Mouse (Mus musculus) heart, embryonic 11.5 days (tissue): Measurements from ENCODE around the gene Mad2l2. TPM values are rescaled to one million over a fixed set of nuclear protein-coding genes. Genes with fewer than 3 reads are reported as not detected.

ENCODE experiments used
- ATAC-seq: fragments of 200-750 bp; cut with Nextera tagmentation; replicated peaks from 2 replicates; pipeline ENCODE4 v1.8.0; 2017; ENCODE audit warnings: moderate library complexity; ENCODE audit not compliant: insufficient number of reproducible peaks, low FRiP score, low TSS enrichment
- H3K27ac ChIP-seq: fragments of 300-500 bp; sonication (generic); 2 replicates; pipeline ENCODE4 v1.5.1; 2014; ENCODE audit warnings: mild to moderate bottlenecking, low read depth, low read length
- H3K27me3 ChIP-seq: fragments of 300-500 bp; sonication (generic); 2 replicates; pipeline ENCODE4 v1.6.1; 2014; ENCODE audit warnings: mild to moderate bottlenecking, low read length, mixed read lengths; ENCODE audit not compliant: control insufficient read depth, insufficient read depth
- H3K36me3 ChIP-seq: fragments of 300-500 bp; sonication (generic); 2 replicates; pipeline ENCODE4 v1.6.1; 2014; ENCODE audit warnings: mild to moderate bottlenecking, low read length, moderate library complexity, mixed read lengths; ENCODE audit not compliant: control insufficient read depth, insufficient read depth
- H3K4me1 ChIP-seq: fragments of 300-500 bp; sonication (generic); 2 replicates; pipeline ENCODE4 v1.6.1; 2014; ENCODE audit warnings: low read length; ENCODE audit not compliant: control insufficient read depth, insufficient read depth
- H3K4me2 ChIP-seq: fragments of 300-500 bp; sonication (generic); 2 replicates; pipeline ENCODE4 v1.6.1; 2014; ENCODE audit warnings: mild to moderate bottlenecking, moderate library complexity
- H3K4me3 ChIP-seq: fragments of 300-500 bp; sonication (generic); 2 replicates; pipeline ENCODE4 v1.5.1; 2014; ENCODE audit warnings: low read depth, low read length
- H3K9ac ChIP-seq: fragments of 300-500 bp; sonication (generic); 2 replicates; pipeline ENCODE4 v1.6.1; 2014; ENCODE audit warnings: mild to moderate bottlenecking, low read depth, low read length, moderate library complexity
- H3K9me3 ChIP-seq: fragments of 300-500 bp; sonication (generic); replicated peaks from 2 replicates; pipeline ENCODE4 v1.6.1; 2016; ENCODE audit warnings: low read length; ENCODE audit not compliant: control insufficient read depth
- WGBS: fragments of 180-500 bp; shearing (Covaris S2); extraction: QIAGEN DNeasy Blood & Tissue Kit; methylation state at CpG from one replicate; pipeline ENCODE4 v1.1.7; 2014; ENCODE audit not compliant: insufficient replicate concordance; 5-methylcytosine and 5-hydroxymethylcytosine counted together
- polyA plus RNA-seq: library from polyadenylated mRNA; unstranded; fragments of >200 nt; fragmentation: Nextera tagmentation; extraction: Ambion mirVana; gene quantifications from 2 replicates; pipeline ENCODE4 v1.2.1, GENCODE M21; 2014

The Mad2l2 gene
- polyA plus RNA-seq, 1 experiment from 2014 or later: 45.3 TPM

DNA sequence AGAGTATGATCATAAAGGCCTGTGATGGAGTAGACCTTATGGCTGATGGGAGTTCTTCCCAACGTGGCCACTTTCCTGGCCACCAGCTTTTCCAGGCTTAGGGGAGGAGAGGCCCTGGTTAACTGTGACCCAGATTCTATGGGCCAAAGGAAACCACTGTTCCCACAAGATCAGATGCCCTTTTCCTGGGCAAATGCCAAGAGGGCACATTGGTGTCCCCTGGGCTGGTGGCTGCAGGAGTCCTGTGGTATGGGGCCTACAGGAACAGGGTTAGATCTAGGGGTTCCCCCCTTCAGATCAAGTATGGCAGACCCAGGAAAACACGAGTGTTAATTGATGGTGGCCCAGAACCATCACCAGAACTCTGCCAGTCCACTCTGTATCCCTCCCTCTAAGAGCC, 17.5 kb downstream of the Mad2l2 start:
- ATAC-seq: no peak
- Histone ChIP-seq H3K9me3 (no peaks in the 10 kb centered on the region), H3K27ac (no peak overlapping the region), H3K27me3 (no peaks in the 10 kb centered on the region), H3K4me3 (no peak overlapping the region), H3K4me2 (no peak overlapping the region), H3K4me1 (peaks cover 11% of the 10 kb centered on the region), H3K36me3 (peaks cover 9% of the 10 kb centered on the region), H3K9ac (no peak overlapping the region)
- 91% methylated on average over 2 of the region's 2 CpGs for WGBS

DNA sequence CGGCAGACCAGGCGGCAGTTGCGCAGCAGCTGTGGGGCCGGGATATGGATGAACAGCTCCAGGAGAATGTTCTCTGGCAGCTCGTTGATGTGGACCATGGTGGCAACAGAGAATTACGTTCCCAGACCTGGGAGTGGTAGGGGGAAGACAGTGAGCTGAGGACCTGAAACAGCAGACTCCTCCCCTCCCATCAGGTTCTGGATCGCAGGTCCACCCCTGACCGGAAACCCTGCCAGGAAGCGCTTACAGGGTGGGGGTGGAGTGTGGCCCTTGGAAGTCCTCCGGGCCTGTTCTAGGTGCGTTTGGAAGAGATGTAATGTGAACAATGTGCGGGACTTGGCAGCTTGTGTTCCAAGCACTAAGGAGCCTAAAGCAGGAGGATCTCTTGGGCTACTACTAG, 19.4 kb downstream of the Mad2l2 start:
- H3K27ac ChIP-seq: no peak overlapping the region
- no peaks in the 10 kb centered on the region for H3K27me3 ChIP-seq
- peak overlapping the region; percentile 95 for H3K4me2 ChIP-seq
- peaks cover 11% of the 10 kb centered on the region for H3K4me1 ChIP-seq
- H3K36me3 ChIP-seq: peaks cover 11% of the 10 kb centered on the region
- 0 out of 2 replicates have a peak overlapping the region, but pooled peaks have one; percentile 39 for H3K9ac ChIP-seq
- no peak for ATAC-seq
- H3K9me3 ChIP-seq: no peaks in the 10 kb centered on the region
- peak overlapping the region; percentile 14; the same call in 1 of the 2 replicates for H3K4me3 ChIP-seq
- WGBS: 42% methylated on average over 12 of the region's 12 CpGs

- ATAC-seq: no peak
- H3K4me3 ChIP-seq: no peak overlapping the region
- 40% methylated on average over 7 of the region's 7 CpGs for WGBS
- H3K27ac ChIP-seq: no peak overlapping the region
- H3K4me2 ChIP-seq: peak overlapping the region; percentile 95
- H3K36me3 ChIP-seq: peaks cover 9% of the 10 kb centered on the region
- H3K4me1 ChIP-seq: peaks cover 11% of the 10 kb centered on the region
- no peaks in the 10 kb centered on the region for H3K27me3 ChIP-seq
- H3K9ac ChIP-seq: no peak overlapping the region
- no peaks in the 10 kb centered on the region for H3K9me3 ChIP-seq
These were observed 20.1 kb downstream of the Mad2l2 start for GRCm38 (mm10) chr4:148150242-148150641.

DNA sequence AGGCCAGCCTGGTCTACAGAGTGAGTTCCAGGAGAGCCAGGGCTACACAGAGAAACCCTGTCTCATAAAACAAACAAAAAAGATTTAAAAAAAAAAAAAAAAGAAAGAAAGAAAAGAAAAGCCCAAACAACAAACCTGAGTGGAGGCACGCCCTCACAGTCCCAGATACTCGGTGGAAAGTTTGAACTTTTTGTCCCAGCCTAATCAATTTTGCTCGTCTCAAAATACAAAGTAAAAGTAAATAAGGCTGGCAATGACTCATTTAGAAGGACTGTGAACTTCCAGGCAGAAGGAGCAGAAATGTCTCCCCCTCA, 20.7 kb downstream of the Mad2l2 start:
- H3K9ac ChIP-seq: peak overlapping the region; percentile 86
- peak overlapping the region; percentile 90 for H3K27ac ChIP-seq
- WGBS: 29% methylated on average over 3 of the region's 3 CpGs
- H3K27me3 ChIP-seq: no peaks in the 10 kb centered on the region
- peaks cover 7% of the 10 kb centered on the region for H3K36me3 ChIP-seq
- no peak for ATAC-seq
- peak overlapping the region; percentile 95 for H3K4me2 ChIP-seq
- no peaks in the 10 kb centered on the region for H3K9me3 ChIP-seq
- peak overlapping the region; percentile 71 for H3K4me3 ChIP-seq
- H3K4me1 ChIP-seq: peaks cover 11% of the 10 kb centered on the region

DNA sequence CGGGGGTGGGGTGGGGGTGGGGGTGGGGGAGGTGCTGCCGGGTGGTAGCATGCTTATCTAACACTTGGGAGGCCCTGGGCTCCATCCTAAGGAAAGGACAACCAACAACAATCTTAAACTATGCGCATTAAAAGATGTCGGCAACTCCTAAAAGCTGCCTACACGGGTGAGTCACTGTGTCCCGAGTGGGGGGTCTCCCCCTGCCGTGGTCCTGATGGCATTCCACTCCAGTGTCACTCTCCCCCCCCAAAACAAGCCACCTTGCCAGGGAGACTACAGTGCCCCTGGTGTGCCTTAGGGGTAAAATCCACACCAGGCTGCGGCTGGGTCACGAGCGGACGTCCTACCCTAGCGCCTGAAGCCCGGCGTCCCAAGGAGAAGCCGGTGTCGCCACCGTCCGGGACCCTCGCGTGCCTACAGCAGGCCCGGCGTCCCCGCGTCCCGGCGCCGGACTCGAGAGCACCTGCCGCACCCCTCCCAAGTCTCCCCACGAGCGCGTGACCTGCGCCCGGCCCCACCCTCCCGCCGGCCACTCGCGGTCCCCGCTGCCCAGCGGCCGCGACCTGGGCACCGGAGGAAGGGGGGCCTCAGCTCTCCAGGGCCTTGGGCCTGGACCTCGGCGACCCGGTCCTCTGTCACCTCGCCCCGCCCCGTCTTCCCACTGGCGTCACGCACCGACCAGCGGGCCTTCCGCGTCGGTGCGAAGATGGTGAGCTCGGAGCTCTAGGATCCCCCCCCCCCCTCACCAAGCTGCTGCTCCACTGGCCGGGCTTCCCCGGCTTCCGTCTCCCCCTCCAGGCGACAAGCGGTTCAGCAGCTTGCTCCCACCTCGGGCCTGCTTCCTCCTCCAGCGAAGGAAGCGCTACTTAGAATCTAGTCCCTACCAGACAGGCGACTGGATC, 21.3 kb downstream of the Mad2l2 start, which contains the start of gene Fbxo6:
TSS of gene Fbxo6 (minus strand) at position 874 of the 902 bp plus-strand sequence.
- Histone ChIP-seq H3K4me2 (peak within 1 kb of the TSS; percentile 95), H3K4me3 (peak within 1 kb of the TSS; percentile 71), H3K9ac (peak within 1 kb of the TSS; percentile 86), H3K27me3 (no peaks in the 10 kb centered on the region), H3K27ac (peak within 1 kb of the TSS; percentile 90), H3K4me1 (peaks cover 11% of the 10 kb centered on the region), H3K9me3 (no peaks in the 10 kb centered on the region), H3K36me3 (peaks cover 4% of the 10 kb centered on the region)
- 1% methylated on average over 52 of the region's 67 CpGs for WGBS
- peak; percentile 84 for ATAC-seq

- WGBS: 82% methylated on average over 5 of the region's 5 CpGs
- Histone ChIP-seq H3K4me2 (no peak overlapping the region), H3K27me3 (no peaks in the 10 kb centered on the region), H3K4me3 (no peak overlapping the region), H3K9ac (no peak overlapping the region), H3K27ac (0 out of 2 replicates have a peak overlapping the region, but pooled peaks have one; percentile 90), H3K36me3 (peaks cover 2% of the 10 kb centered on the region; the same call in 1 of the 2 replicates), H3K4me1 (peaks cover 11% of the 10 kb centered on the region), H3K9me3 (no peaks in the 10 kb centered on the region)
- ATAC-seq: no peak
These were observed 22.4 kb downstream of the Mad2l2 start for GRCm38 (mm10) chr4:148152547-148152946.

GRCm38 (mm10) chr4:148154006-148154405, 23.8 kb downstream of the Mad2l2 start:
- H3K36me3 ChIP-seq: peaks cover 2% of the 10 kb centered on the region; the same call in 1 of the 2 replicates
- no peak overlapping the region for H3K4me3 ChIP-seq
- no peak overlapping the region for H3K9ac ChIP-seq
- peaks cover 5% of the 10 kb centered on the region; the same call in 1 of the 2 replicates for H3K27me3 ChIP-seq
- no peak overlapping the region for H3K27ac ChIP-seq
- no peak overlapping the region for H3K4me2 ChIP-seq
- WGBS: 82% methylated on average over 4 of the region's 4 CpGs
- ATAC-seq: no peak
- H3K9me3 ChIP-seq: no peaks in the 10 kb centered on the region
- peaks cover 23% of the 10 kb centered on the region for H3K4me1 ChIP-seq

- Histone ChIP-seq H3K4me2 (no peak overlapping the region), H3K9me3 (no peaks in the 10 kb centered on the region), H3K9ac (no peak overlapping the region), H3K4me1 (peaks cover 16% of the 10 kb centered on the region), H3K4me3 (no peak overlapping the region), H3K27me3 (peaks cover 5% of the 10 kb centered on the region; the same call in 1 of the 2 replicates), H3K27ac (no peak overlapping the region), H3K36me3 (peaks cover 2% of the 10 kb centered on the region; the same call in 1 of the 2 replicates)
- ATAC-seq: no peak
- WGBS: 49% methylated on average over 3 of the region's 3 CpGs
These were observed 24.8 kb downstream of the Mad2l2 start for GRCm38 (mm10) chr4:148154982-148155381.
